Mouse (Mus musculus) c-Kit-positive CD71-negative TER-119-negative erythroid progenitor cells, embryonic 14.5 days (primary cell): ENCODE results near the gene Sdk1.

Experiments used
- DNase-seq: peaks from one replicate; pipeline ENCODE4 v3.0.0-alpha.2; 2013; ENCODE audit warnings: low read depth

Gene Sdk1

GRCm38 (mm10) chr5:142001973-142002372 lies 760.7 kb downstream of the Sdk1 start:
- DNase-seq, result no peak

GRCm38 (mm10) chr5:142010189-142010588 lies 768.9 kb downstream of the Sdk1 start:
- no peak for DNase-seq

DNA sequence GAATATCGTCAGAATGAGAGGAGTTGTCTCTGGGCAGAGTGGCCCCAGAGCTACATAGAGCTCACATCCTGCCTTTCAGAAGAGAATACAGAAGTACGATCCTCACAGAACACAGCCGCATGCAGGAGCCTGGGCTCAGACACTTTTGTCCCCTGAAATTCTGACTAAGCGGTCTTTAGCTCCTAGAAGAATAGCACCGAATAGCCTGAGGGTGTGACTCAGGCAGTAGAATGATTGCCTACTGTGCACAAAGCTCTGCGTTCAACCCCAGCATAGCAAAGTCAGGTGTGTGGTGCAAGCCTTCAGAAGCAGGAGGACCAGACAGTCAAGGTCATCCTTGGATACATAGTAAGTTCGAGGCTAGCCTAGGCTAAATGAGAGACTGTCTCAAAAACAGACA lies 775.7 kb downstream of the Sdk1 start:
- no peak for DNase-seq

- DNase-seq, result no peak
These were observed 781.7 kb downstream of the Sdk1 start for GRCm38 (mm10) chr5:142022877-142023580.

DNA sequence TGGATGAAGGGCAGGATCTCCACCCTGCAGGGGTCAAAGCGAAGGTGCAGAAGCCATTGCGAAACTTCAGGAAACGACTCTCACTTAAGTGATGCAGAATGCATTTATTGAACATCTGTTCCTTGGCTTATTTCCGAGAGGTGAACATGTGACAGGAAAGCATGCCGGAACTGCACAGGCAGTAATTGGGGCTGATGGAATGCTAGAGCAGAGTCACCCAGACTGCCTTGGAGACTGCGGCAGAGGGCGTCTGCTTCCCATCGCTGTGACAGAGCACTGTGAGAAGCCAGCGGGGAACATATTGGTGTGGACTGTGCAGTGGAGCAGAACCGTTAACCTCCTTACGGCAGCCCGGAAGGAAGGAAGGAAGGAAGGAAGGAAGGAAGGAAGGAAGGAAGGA lies 783.2 kb downstream of the Sdk1 start:
- DNase-seq, result no peak

- DNase-seq, result no peak
These were observed 795.2 kb downstream of the Sdk1 start for GRCm38 (mm10) chr5:142036536-142036935.

DNA sequence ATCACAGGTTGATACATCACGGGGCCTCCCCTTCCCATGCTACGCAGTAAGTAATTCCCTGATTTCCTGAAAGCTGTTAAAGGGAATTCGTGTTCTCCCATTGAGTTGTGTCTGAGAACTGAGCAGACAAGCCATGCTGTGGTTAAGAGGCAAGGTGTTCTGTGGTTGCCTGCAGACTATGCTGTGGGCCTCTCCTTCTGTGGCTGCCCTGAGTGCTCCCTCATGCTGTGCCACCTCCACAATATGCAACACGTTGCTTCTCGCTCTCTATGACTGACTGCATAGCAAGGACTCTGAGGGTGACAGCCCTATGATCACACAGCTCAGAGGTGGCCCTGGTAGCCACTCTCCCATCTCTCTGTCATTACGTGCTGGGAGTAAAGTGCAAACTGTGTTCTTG lies 797.9 kb downstream of the Sdk1 start:
- no peak for DNase-seq

DNA sequence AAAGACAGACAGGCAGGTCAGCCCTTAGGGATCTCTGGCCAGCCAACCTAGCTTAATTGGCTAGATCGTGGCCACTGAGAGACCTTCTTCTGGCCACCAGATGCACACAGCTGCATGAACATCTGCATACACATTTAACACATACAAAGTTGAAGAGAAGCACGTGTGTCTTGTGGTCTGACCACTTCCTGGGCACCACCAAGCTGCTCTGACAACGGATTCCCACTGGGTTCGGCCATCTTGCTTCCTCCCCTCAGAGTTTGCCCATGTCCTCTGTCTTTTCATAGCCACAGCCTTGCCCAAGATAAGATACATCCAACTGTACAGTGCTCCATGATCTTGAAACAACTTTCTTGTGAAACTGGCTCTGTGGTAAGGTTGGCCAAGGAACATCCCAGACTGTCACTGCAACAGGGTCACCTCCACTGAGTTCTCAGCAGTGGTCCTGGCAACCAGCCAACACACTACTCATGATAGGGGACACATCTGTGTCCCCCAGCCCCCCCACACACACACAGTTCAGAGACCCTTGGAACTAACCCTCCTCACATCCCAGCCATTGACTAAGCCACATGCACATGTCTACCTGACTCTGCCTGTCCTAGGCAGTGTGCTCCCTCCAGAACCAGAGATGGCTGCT lies 798.7 kb downstream of the Sdk1 start:
- peak; percentile 7 for DNase-seq

DNA sequence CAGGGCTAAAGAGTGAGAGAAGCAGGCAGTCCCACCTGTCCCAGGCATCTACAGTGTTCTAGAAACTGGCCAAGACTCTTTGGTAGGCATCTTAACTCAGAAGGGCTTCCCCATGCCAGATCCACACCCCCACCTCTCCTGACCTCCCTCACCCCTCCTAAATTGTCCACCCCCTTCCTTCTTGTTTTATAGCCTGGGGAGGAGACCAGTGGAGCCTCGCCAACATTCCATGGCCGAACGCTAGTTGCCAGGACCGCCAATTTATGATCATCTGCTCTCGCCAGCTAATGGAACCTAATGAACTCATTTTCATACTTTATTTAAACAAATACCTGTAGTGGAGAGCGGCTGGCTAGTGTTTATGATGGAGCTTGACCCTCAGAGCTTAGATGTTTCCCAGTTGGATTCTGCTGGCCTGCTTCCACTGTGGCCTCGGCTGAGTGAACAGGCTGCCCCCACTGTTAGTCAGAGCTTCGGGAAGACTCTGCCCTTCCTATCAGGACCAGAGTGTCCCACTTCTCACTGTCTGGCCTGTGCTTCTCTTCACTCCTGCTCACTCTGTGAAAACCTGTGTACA lies 800.0 kb downstream of the Sdk1 start:
- DNase-seq, result no peak

- DNase-seq, result no peak
These were observed 820.5 kb downstream of the Sdk1 start for GRCm38 (mm10) chr5:142061781-142062180.

DNA sequence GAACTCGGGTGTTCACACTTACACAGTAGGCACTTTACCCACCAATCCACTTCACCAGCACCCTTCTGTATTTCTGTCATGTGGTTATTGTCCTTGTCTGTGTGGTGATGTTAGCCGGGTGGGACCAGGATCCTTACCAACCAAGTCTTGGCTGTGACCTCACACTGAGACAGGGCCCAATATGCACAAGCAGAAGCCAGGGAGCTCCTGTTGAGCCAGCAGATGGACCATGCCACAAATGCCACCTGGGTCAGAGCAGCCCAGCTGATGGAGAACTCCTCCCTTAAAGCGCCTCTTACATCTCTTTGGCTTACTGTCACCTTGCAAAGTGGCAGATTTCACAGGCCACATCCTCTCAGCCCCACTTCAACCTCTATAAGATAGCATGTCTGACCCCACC lies 830.0 kb downstream of the Sdk1 start:
- no peak for DNase-seq

GRCm38 (mm10) chr5:142073901-142074300 lies 832.6 kb downstream of the Sdk1 start:
- no peak for DNase-seq

- no peak for DNase-seq
These were observed 833.5 kb downstream of the Sdk1 start for GRCm38 (mm10) chr5:142074561-142075500.

GRCm38 (mm10) chr5:142080661-142081060 lies 839.4 kb downstream of the Sdk1 start:
- no peak for DNase-seq

- DNase-seq, result no peak
These were observed 839.8 kb downstream of the Sdk1 start for GRCm38 (mm10) chr5:142081076-142081475.

GRCm38 (mm10) chr5:142096377-142096841 lies 855.1 kb downstream of the Sdk1 start:
- no peak for DNase-seq

DNA sequence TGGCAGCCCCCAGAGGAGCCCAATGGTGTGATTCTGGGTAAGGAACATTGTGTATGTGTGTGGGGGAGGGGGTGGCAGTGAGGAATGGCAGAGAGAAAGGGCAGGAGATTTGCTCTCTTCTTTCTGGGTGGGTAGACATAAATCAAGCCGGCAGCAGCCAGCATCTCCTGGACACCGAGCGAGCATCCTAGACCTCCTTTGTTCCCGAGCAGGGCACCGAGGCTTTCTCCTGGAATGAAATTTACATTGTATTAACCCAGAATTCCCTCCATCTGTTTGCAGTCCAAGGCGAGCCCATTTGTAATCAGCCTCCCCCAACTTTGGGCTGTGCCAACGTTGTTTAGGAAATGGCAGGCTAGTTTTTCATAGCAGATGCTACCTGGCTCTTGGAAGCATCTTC lies 858.9 kb downstream of the Sdk1 start:
- no peak for DNase-seq

DNA sequence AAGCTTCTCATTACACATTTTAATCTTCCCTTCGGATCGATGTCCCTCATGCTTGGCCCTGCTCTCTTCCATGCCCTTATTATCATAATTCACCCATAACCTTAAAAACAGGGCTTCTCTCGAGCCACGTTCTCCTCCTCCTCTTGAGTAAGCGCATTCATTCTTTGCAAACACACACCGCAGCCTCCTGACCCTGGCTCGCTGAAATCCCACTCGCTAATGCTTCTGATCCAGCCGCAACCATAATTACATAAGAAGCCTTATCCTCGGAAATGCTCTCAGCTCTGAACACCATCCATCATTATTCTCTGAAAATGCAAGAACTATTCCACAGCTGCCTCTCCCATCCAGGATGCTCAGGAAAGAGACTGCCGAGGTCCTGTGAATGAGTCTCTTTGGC lies 866.1 kb downstream of the Sdk1 start:
- no peak for DNase-seq

DNA sequence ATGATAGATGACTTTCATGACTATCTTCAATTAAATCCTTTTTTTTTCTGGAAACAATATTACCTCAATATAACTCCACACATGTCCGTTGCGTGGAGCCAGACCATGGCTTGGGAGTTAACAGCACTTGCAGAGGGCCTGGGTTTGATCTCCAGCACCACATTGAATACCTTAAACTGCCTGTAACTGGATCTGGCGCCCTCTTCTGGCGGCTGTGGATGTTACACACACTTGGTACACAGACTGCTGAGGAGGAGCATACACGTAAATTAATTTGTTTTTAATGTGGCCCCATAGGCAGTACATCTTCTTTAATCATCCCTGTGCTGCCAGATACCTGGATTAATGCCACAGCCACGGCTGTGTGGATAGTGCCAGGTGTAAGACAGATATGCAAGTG lies 870.7 kb downstream of the Sdk1 start:
- DNase-seq, result no peak

DNA sequence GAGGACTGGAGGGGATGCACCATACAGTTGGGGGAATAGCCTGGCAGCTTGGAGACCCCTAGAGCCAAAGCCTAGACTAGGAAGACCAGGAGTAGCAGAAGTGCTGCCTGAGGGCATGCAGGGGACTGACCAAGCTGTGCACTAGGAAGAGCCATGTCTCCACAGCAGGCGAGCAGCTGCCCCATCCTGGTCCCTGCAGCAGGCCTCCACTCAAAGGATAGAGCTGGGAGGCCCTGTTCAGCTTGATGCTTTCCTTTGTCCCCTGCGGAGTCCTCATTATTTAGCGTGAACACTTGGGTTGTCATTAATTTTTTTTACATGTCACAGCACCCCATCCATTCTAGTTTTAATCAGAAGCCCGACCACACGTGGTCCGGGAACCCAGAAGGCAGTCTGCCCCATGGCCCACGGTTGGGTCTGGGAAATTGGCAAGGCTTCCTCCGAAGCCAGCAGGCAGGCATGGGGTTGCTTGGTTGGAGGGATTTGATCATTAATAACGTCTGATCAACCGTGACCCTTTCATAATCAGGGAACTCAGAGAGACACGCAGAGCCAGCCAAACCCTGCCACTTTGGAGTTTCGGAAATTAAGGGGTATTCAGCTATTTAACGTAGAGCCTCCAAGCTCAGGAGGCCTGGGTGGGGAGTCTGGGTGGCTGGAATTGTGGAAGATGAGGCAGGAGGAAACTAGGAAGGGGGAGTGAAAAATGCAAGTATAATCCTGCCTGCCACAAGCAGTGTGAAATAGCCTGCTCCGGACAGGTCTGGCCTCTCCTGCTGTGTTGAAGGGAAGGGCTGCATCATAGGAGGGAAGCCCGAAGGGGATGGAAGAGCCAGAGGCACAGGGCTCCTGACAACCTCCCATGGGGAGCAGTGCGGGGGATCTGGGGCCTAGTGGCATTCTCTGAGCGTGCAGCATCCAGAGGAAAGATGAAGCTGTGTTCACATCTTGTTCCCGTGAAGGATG lies 872.2 kb downstream of the Sdk1 start:
- DNase-seq, result no peak

GRCm38 (mm10) chr5:142127779-142128178 lies 886.5 kb downstream of the Sdk1 start:
- no peak for DNase-seq
